Mouse (Mus musculus): ENCODE data around the gene U2af2. TPM values are rescaled to one million over a fixed set of nuclear protein-coding genes. Genes with fewer than 3 reads are reported as not detected.

Gene U2af2
- polyA plus RNA-seq, 1 experiment from 2014 or later: 49.2 TPM

GRCm38 (mm10) chr7:5033818-5034217, 28.1 kb upstream of the U2af2 start, which contains the start of gene 4632433K11Rik:
Gene 4632433K11Rik (plus strand): TSS chr7:5034118.
- no peaks in the 10 kb centered on the region for H3K4me1 ChIP-seq (replicated peaks; ENCODE audit: control insufficient read depth, insufficient read depth)
- H3K27ac ChIP-seq (replicated peaks): no peak within 1 kb of the TSS
- TF ChIP-seq EP300 (optimal IDR thresholded peaks at IDR 0.05) (no peak), CTCF (IDR thresholded peaks at IDR 0.05; ENCODE audit: low read depth) (no peak)
- 83% methylated on average over 3 of the region's 3 CpGs for WGBS
- peaks cover 11% of the 10 kb centered on the region for H3K9me3 ChIP-seq (ENCODE audit: control insufficient read depth, low read length)
- no peak for DNase-seq (ENCODE audit: low spot score)
- H3K27me3 ChIP-seq (ENCODE audit: control insufficient read depth, insufficient read depth, low read length): no peaks in the 10 kb centered on the region
- H3K36me3 ChIP-seq (ENCODE audit: control insufficient read depth, insufficient read depth, low read length): peaks cover 45% of the 10 kb centered on the region
- H3K4me3 ChIP-seq (ENCODE audit: low read depth, low read length): no peak within 1 kb of the TSS
- no peak within 1 kb of the TSS for H3K9ac ChIP-seq (ENCODE audit: low read length)
- no peak within 1 kb of the TSS for H3K4me2 ChIP-seq (replicated peaks; ENCODE audit: low read depth)
- ATAC-seq (ENCODE audit: low FRiP score, low TSS enrichment): no peak

- no peak for TF ChIP-seq CTCF (IDR thresholded peaks at IDR 0.05; ENCODE audit: low read depth)
- TF ChIP-seq EP300 (optimal IDR thresholded peaks at IDR 0.05): no peak
- Histone ChIP-seq H3K9ac (ENCODE audit: low read length) (no peak overlapping the region), H3K27ac (replicated peaks) (no peak overlapping the region), H3K4me2 (replicated peaks; ENCODE audit: low read depth) (no peak overlapping the region), H3K4me1 (replicated peaks; ENCODE audit: control insufficient read depth, insufficient read depth) (no peaks in the 10 kb centered on the region), H3K9me3 (ENCODE audit: control insufficient read depth, low read length) (peaks cover 6% of the 10 kb centered on the region), H3K36me3 (ENCODE audit: control insufficient read depth, insufficient read depth, low read length) (peaks cover 26% of the 10 kb centered on the region), H3K4me3 (ENCODE audit: low read depth, low read length) (no peak overlapping the region), H3K27me3 (ENCODE audit: control insufficient read depth, insufficient read depth, low read length) (no peaks in the 10 kb centered on the region)
- DNase-seq (ENCODE audit: low spot score) (no peak), ATAC-seq (ENCODE audit: low FRiP score, low TSS enrichment) (no peak)
- WGBS: 96% methylated on average over 17 of the region's 17 CpGs
Observed at GRCm38 (mm10) chr7:5035628-5036027, 26.3 kb upstream of the U2af2 start.

- Histone ChIP-seq H3K4me2 (replicated peaks; ENCODE audit: low read depth) (no peak overlapping the region), H3K36me3 (ENCODE audit: control insufficient read depth, insufficient read depth, low read length) (peaks cover 21% of the 10 kb centered on the region), H3K9me3 (ENCODE audit: control insufficient read depth, low read length) (peaks cover 1% of the 10 kb centered on the region), H3K4me3 (ENCODE audit: low read depth, low read length) (no peak overlapping the region), H3K9ac (ENCODE audit: low read length) (no peak overlapping the region), H3K27ac (replicated peaks) (no peak overlapping the region), H3K4me1 (replicated peaks; ENCODE audit: control insufficient read depth, insufficient read depth) (no peaks in the 10 kb centered on the region), H3K27me3 (ENCODE audit: control insufficient read depth, insufficient read depth, low read length) (no peaks in the 10 kb centered on the region)
- TF ChIP-seq EP300 (optimal IDR thresholded peaks at IDR 0.05) (no peak), CTCF (IDR thresholded peaks at IDR 0.05; ENCODE audit: low read depth) (no peak)
- WGBS: 96% methylated on average over 9 of the region's 9 CpGs
- DNase-seq (ENCODE audit: low spot score): no peak
- no peak for ATAC-seq (ENCODE audit: low FRiP score, low TSS enrichment)
Observed at GRCm38 (mm10) chr7:5036136-5036535, 25.8 kb upstream of the U2af2 start.

GRCm38 (mm10) chr7:5037026-5037425, 24.9 kb upstream of the U2af2 start:
- Histone ChIP-seq H3K4me3 (ENCODE audit: low read depth, low read length) (no peak overlapping the region), H3K4me2 (replicated peaks; ENCODE audit: low read depth) (no peak overlapping the region), H3K27me3 (ENCODE audit: control insufficient read depth, insufficient read depth, low read length) (no peaks in the 10 kb centered on the region), H3K4me1 (replicated peaks; ENCODE audit: control insufficient read depth, insufficient read depth) (no peaks in the 10 kb centered on the region), H3K9ac (ENCODE audit: low read length) (no peak overlapping the region), H3K36me3 (ENCODE audit: control insufficient read depth, insufficient read depth, low read length) (peaks cover 12% of the 10 kb centered on the region), H3K27ac (replicated peaks) (no peak overlapping the region), H3K9me3 (ENCODE audit: control insufficient read depth, low read length) (no peaks in the 10 kb centered on the region)
- TF ChIP-seq CTCF (IDR thresholded peaks at IDR 0.05; ENCODE audit: low read depth): no peak
- no peak for TF ChIP-seq EP300 (optimal IDR thresholded peaks at IDR 0.05)
- no peak for DNase-seq (ENCODE audit: low spot score)
- WGBS: 90% methylated on average over 7 of the region's 7 CpGs
- ATAC-seq (ENCODE audit: low FRiP score, low TSS enrichment): no peak

- ATAC-seq (ENCODE audit: low FRiP score, low TSS enrichment) (no peak), DNase-seq (ENCODE audit: low spot score) (no peak)
- TF ChIP-seq EP300 (optimal IDR thresholded peaks at IDR 0.05): no peak
- no peak for TF ChIP-seq CTCF (IDR thresholded peaks at IDR 0.05; ENCODE audit: low read depth)
- Histone ChIP-seq H3K4me1 (replicated peaks; ENCODE audit: control insufficient read depth, insufficient read depth) (no peaks in the 10 kb centered on the region), H3K36me3 (ENCODE audit: control insufficient read depth, insufficient read depth, low read length) (peaks cover 9% of the 10 kb centered on the region; the same call in 1 of the 2 replicates), H3K4me3 (ENCODE audit: low read depth, low read length) (peak overlapping the region; percentile 67), H3K9ac (ENCODE audit: low read length) (no peak overlapping the region), H3K9me3 (ENCODE audit: control insufficient read depth, low read length) (no peaks in the 10 kb centered on the region), H3K4me2 (replicated peaks; ENCODE audit: low read depth) (peak overlapping the region; percentile 55), H3K27ac (replicated peaks) (peak overlapping the region; percentile 98), H3K27me3 (ENCODE audit: control insufficient read depth, insufficient read depth, low read length) (no peaks in the 10 kb centered on the region)
- WGBS: 84% methylated on average over 8 of the region's 8 CpGs
Observed at GRCm38 (mm10) chr7:5037467-5037866, 24.5 kb upstream of the U2af2 start.

- WGBS: under 1% methylated on average over 47 of the region's 48 CpGs
- peak within 1 kb of the TSS; percentile 67 for H3K4me3 ChIP-seq (ENCODE audit: low read depth, low read length)
- TF ChIP-seq EP300 (optimal IDR thresholded peaks at IDR 0.05) (peak; percentile 84), CTCF (IDR thresholded peaks at IDR 0.05; ENCODE audit: low read depth) (no peak)
- peak within 1 kb of the TSS; percentile 98 for H3K27ac ChIP-seq (replicated peaks)
- H3K4me2 ChIP-seq (replicated peaks; ENCODE audit: low read depth): peak within 1 kb of the TSS; percentile 55
- ATAC-seq (ENCODE audit: low FRiP score, low TSS enrichment) (peak; percentile 98), DNase-seq (ENCODE audit: low spot score) (peak; percentile 95)
- no peaks in the 10 kb centered on the region for H3K27me3 ChIP-seq (ENCODE audit: control insufficient read depth, insufficient read depth, low read length)
- H3K9me3 ChIP-seq (ENCODE audit: control insufficient read depth, low read length): no peaks in the 10 kb centered on the region
- H3K4me1 ChIP-seq (replicated peaks; ENCODE audit: control insufficient read depth, insufficient read depth): no peaks in the 10 kb centered on the region
- peak within 1 kb of the TSS; percentile 84 for H3K9ac ChIP-seq (ENCODE audit: low read length)
- H3K36me3 ChIP-seq (ENCODE audit: control insufficient read depth, insufficient read depth, low read length): peaks cover 5% of the 10 kb centered on the region; the same call in 1 of the 2 replicates
Observed at GRCm38 (mm10) chr7:5038109-5038732, 23.7 kb upstream of the U2af2 start, which contains the start of gene Zfp784. Gene Zfp784 (minus strand): TSS chr7:5038446.
